Mouse (Mus musculus): ENCODE data around the gene Drap1.
"Not testable (repeated sequence)": the region's sequence is repeated elsewhere in the genome, so short reads cannot be mapped to it uniquely, and the experiment has no call there.

The Drap1 gene

DNA sequence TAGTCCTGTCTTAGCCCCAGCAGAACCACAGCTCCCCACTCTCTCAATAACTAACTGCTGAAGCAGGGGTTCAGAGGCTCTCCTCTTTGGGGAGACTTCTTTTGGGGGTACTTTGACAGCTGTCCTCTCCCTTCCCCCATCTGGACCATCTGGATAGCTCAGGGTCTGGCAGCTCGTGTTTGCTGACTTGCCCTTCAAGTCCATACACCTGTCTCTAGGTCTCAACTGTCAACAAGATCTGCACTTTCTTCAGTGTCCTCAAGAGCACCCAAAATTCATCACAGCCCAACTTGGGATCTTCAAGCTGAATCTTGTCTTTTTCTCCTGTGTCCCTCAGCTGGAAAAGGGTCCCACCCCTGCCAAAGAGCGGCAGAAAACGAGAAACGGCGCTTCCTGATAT lies 3.0 kb downstream of the Drap1 start:
- DNase-seq (ENCODE audit: inconsistent age in 2 of 2, low spot score in 1 of 2) = no peak

DNA sequence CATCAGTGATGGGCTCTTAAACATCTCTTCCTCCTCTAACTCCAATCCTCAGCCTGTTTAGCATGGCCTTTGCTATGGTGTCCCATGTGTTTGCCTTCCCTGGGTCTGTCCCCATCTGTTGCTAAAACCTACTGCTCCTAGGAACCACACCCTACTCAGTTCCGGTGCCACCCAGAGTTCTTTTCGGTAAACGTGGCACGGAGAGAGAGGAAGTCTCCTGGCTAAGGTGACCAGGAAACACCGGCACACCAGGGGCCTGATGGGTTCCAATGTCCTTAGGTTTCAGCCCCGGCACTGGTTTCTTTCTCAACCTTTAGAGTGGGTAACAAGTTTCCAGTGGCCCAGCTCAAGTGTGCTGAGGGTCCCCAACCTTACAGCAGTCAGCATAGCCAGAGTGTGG lies 4.2 kb downstream of the Drap1 start:
- DNase-seq (ENCODE audit: inconsistent age in 2 of 2, low spot score in 1 of 2) = no peak

DNA sequence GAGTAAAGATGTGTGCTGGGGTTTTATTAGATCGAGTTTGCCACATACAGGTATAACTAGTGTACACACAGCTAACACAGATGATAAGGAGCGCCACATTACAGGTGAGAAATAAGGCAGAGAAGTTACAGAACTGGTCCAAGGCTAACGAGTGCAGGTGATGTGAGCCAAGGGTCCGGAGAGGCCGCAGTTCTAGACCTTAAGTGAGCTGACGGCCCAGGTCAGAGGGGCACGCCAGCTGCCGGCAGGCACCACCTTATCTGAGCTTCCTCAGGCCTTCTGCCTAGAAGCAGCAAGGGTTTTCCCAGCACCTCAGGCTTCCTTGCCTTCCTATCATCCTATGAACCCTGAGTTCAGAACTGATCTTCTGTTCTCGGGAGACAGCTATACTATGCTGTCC lies 5.1 kb downstream of the Drap1 start:
- DNase-seq (ENCODE audit: inconsistent age in 2 of 2, low spot score in 1 of 2) = no peak

DNA sequence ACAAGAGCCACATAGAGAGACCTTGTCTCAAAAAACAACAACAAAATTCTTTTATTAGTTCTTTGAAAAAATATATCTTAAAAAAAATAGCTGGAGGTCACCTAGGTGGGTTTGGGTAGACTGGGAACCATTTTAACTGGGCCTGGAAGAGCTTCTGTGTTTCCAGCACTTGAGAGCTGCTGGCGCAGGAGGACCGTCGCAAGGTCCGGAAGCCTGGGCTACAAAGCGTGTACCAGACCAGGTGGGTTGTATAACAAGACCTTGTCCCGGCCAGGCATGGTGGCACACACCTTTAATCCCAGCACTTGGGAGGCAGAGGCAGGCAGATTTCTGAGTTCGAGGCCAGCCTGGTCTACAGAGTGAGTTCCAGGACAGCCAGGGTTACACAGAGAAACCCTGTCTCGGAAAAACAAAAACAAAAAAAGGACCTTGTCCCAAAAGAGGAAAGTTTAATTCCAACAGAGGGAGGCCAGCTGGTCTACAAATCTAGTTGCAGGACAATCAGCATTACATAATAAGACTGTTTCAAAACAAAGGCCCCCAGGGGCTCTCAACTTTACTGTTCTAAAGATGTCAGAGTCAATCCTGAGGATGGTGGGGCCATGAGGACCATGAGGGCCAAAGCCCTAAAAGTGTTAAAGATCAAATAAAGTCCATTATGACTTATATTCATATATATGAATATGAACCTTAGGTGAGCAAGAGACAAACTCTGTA lies 5.9 kb downstream of the Drap1 start:
- peak in 1 of 2 experiments; percentile 50 for DNase-seq (ENCODE audit: inconsistent age in 2 of 2, low spot score in 1 of 2)

DNA sequence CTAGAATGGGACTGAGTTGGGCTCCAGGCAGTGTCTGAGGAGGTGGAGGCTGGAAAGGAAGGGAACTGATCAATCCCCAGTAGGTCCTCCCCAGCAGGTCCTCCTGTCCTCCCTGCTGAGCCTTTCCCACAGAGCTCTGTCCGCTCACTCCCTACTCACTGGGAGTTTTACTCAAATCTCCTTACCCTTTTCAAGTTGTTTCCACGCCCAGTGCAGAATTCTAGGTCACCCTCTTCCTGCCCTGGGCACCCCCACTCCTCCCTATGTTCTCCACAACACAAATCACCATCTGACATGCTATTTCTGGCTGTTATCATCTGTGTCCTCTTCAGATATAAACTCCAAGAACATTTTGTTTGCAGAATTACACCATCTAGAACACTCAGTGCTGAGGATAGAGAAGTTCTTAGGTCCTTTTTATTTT lies 10.2 kb downstream of the Drap1 start:
- peak; percentile 82 for DNase-seq (ENCODE audit: inconsistent age in 2 of 2, low spot score in 1 of 2)

DNA sequence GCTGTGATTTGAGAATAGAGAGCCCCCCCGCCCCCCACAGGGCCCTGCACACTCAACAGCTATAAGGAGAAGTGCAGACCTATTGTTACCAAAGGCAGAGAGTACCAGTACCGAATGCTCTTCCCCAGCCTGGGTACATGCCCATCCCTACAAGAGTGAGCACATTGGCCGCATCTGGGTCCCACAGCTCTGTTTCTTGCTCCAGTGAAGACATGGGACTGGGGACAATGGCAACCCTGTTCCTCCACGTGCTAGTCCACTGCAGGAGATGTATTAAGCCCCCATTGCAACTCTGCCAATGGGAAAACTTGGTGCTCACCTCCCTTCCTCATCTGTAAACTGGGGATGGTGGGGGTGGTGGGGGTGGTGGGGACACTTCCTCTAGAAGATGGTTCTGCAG lies 10.9 kb downstream of the Drap1 start:
- no peak for DNase-seq (ENCODE audit: inconsistent age in 2 of 2, low spot score in 1 of 2)

DNA sequence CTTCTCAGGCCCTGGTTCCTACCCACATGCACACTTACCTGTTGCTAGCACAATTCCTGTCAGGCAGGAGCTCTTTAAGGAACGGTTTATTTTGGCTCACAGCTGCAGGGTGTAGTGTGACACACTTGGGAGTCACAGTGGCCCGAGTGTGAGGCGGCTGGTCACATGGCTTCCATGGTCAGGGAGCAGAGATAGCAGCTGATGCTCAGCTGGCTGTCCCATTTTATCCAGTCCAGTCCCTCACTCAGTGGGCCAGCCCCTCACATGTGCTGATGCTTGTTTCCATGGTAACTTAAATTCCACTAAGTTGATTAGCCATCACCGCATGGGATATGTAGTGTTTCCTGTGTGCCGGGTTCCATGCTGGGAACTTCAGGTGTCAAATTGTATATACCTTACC lies 12.8 kb downstream of the Drap1 start:
- no peak for DNase-seq (ENCODE audit: inconsistent age in 2 of 2, low spot score in 1 of 2)

DNA sequence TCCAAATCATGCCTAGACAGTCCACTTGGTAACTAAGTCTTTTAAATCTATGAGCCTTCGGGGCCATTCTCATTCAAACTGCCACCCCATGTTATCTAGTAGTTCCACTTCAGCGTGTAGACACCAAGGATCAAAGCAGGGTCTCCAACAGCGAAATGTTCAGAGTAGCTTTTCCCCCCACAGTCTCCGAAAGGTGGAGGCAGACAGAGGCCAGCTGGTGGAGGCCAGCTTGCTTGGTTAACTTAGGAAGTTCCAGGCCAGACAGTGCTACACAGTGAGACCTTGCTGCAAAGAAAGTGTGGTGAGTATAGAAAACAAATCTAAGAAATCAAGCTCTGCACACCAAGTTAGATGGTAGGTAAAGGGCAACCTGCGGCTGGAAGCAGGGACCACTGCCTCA lies 14.1 kb downstream of the Drap1 start:
- DNase-seq (ENCODE audit: inconsistent age in 2 of 2, low spot score in 1 of 2) = no peak

DNA sequence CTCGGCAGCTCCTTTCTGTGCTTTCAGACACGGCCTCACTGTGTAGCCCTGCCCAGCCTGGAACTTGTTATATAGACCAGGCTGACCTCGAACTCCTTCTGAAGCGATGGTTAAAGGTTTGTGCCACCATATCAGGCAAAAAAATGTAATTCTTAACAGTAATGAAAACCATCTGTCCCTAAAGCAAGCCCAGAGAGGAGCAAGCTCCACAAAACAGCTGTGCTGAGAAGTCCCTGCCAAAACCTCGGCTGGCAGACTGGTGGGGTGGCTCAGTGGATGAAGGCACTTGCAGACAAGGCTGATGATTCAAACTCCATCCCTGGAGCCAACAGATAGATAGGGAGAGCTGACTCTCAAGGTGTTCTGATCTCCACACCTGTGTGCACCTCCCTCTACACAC lies 15.7 kb downstream of the Drap1 start:
- DNase-seq (ENCODE audit: inconsistent age in 2 of 2, low spot score in 1 of 2) = no peak

DNA sequence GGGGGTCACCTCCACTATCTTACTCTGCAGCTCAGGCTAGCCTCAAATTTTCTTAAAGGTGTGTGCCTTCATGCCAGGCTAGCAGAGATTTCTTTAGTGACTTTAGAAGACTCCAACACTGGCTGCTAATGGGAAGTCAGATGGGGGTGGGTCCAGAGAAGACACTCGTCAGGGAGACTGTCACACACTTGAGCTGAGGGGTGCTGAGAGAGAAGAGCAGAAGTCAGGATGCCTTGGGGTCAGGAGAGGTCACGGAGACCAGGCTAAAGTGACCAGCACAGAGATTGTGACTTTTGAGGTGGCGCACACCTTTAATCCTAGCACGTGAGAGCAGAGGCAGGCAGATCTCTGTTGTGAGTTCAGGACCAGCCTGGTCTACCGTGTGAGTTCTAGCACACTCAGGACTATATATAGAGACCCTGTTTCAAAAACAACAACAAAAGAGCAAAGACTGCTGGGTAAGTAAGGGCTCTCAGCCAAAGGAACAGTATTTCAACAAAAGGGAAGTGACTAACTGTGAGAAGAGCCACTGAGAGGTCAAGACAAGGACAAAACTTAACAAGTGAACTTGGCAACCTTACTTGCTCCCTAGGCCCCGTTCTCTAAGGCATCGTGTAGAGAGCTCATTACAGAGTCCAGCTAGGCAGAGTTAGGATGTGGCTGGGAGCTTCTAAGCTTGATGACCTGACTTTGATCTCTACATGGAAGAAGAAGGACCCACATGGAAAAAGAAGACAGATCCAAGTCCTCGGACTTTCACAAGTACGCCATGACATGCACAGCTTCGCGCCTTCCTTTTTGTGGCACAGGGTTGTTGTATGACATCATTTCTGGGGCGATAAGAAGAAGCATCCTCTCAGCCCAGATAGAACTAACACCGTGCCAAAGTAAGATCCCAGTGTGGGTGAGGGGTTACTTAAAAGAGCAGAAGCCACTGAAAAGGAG lies 16.4 kb downstream of the Drap1 start:
- peak; percentile 35 to 83 for DNase-seq (ENCODE audit: inconsistent age in 2 of 2, low spot score in 1 of 2)

DNA sequence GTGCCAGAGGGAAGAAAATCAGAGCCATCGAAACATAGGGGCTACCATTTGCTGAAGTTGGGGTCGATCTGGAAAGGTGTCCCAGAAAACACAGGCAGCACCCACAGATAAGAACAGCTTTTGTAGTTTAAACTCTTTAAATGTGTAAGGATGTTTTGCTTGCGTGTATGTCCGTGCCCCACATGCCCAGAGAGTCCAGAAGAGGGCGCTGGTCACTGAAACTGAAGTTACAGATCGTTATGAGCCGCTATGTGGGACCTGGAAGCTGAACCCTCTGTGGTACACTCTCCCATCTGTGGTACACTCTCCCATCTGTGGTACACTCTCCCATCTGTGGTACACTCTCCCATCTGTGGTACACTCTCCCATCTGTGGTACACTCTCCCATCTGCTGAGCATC lies 17.6 kb downstream of the Drap1 start:
- DNase-seq (ENCODE audit: inconsistent age in 2 of 2, low spot score in 1 of 2) = peak; percentile 70 to 88

DNA sequence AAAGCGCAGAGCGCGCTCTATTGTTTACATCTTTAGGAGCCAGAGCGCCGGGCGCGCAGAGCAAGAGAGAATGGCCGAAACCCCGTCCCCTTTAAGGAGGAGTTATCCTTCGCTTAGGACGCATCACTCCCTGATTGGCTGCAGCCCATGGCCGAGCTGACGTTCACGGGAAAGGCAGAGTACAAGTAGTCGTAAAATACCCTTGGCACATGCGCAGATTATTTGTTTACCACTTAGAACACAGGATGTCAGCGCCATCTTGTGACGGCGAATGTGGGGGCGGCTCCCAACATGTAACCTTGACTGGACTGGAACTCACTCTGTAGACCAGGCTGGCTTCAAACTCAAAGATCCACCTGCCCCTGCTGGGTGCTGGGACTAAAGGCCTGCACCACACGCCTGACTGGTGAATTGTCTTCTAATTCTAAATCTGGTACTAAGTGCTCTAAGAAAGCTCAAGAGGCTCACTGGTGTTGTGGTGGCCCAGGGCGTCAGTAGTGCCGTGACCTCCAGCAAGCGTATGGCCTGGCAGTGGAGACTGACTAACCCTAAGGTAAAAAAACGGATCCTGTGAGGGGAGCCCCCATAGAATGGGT lies 18.1 kb downstream of the Drap1 start:
- peak; percentile 70 to 86 for DNase-seq (ENCODE audit: inconsistent age in 2 of 2, low spot score in 1 of 2)

DNA sequence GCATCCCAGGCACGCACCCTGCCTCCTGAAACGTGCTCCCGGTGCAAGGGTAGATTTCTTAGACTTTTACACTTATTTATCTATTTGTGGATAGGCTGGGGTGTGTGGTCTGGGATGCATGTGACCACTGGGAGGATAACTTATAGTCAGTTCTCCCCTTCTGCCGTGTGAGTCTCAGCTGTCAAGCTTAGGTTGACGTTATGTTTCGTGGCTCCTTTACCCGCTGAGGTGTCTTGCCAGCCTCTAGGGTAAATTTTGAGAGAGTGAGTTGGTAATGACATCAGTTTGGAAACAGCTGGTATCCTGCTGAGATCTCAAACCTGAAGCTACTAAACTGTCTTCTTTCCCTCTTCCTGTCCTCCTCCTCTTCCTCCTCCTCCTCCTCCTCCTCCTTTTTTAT lies 18.9 kb downstream of the Drap1 start:
- DNase-seq (ENCODE audit: inconsistent age in 2 of 2, low spot score in 1 of 2) = no peak

DNA sequence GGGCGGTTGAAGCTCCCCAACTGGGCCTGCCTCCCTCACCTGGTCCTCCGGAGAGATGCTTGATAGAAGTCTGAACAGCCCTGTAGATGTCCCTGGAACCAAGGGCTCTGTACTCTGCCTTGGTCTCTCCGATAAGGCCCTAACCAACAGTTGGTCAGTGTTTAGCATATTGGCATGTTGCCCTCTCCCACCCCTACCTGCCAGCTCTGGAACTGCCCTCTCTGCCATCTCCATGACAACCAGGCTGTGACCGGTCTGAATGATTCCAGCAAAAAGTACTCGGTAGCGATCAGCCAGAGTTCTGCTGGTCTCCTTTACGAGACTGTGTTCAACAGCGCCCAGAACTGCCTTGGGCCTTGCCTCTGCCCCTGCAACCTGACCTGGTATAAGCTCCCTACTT lies 22.5 kb downstream of the Drap1 start, which contains the start of gene Tsga10ip:
Tsga10ip (minus strand) TSS at position 234 of the 400 bp plus-strand sequence.
- DNase-seq (ENCODE audit: inconsistent age in 2 of 2, low spot score in 1 of 2) = no peak

DNA sequence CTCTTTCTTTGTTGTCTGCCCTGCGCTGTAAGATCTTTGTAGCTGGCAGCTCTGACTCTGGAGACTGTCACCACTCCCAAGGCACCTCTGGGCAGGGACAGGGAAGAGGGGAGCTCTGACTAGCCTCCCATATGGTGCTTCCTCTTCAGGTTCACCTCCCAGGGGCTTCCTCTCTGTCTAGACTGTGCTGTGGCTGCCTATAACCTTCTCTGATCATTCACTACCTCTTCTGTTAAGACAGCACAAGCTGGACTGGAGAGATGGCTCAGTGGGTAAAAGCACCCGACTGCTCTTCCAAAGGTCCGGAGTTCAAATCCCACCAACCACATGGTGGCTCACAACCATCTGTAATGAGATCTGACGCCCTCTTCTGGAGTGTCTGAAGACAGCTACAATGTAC lies 23.7 kb downstream of the Drap1 start:
- not testable (repeated sequence) for DNase-seq (ENCODE audit: inconsistent age in 2 of 2, low spot score in 1 of 2)

DNA sequence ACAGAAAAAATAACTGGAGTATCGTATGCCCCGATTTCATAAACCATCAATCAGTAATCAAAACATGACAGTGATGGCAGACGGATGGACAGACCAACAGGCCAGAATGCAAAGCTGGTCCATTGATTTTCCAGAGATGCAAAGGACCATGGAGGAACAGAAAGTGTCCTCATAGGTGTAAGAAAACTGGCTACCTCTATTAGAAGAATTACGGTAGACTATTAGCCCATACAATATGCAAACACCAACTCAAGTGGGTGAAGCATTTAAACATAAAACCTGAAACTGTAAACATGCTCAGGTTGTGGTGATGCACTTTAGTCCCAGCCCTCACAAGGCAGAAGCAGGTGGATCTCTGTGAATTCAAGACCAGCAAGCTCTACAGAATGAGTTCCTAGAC lies 29.4 kb downstream of the Drap1 start:
- no peak for DNase-seq (ENCODE audit: inconsistent age in 2 of 2, low spot score in 1 of 2)

DNA sequence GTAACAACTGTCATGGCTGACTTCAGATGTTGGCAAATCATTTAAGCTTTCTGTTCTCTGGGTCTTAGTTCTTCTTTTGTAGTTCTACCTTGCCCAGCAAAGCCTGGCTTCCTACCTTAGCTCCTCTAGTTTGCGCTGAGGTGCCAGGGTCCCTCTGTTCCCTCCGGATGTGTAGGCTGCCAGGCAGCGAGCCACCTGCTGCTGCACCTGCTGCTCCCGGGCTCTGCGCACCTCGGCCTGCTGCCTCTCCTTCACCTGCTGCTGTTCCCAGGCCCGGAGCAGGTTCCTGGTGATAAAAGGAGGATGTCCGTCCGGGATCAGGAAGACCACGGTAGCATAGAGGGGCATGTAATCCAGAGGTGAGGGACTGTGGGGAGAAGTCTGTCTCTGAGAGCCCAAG lies 30.6 kb downstream of the Drap1 start:
- DNase-seq (ENCODE audit: inconsistent age in 2 of 2, low spot score in 1 of 2) = no peak

DNA sequence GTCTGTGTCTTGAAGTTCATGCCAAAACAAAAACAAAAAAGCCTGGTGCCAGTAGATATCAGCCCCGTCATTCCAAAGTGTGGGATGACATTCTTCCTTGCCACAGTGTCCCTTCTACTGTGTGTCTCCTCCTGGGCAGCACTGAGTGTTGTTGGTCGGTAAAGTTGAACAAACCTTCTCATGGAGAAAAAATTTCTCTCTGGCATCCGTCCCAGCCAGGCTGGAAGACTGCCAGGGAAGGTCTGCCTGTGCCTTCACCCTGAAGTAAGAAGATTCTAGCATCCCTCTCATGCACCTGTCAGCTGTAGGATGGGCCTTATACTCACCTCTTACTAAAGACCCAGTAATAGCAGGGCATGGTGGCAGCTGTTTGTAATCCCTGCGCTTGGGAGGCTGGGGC lies 31.9 kb downstream of the Drap1 start:
- DNase-seq (ENCODE audit: inconsistent age in 2 of 2, low spot score in 1 of 2) = peak; percentile 87 to 94

DNA sequence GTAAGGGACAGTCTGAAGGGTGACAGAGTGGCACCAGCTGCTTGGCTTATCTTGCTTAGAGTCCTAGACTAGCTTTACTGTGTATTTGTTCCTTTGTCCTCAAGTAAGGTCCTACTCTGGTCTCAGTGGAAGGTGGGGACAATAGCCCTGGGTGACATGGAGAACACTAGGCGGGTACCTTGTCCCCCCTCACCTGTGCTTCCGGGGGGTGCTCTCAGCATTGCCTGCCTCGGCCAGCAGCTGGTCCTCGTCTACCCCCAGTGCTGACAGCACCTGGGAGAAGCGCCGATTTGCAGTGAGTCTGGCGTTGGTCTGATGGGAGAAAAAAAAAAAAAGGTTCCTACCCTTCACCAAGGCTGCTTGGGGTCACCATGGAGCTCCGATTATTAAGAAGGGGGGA lies 34.4 kb downstream of the Drap1 start:
- no peak for DNase-seq (ENCODE audit: inconsistent age in 2 of 2, low spot score in 1 of 2)

DNA sequence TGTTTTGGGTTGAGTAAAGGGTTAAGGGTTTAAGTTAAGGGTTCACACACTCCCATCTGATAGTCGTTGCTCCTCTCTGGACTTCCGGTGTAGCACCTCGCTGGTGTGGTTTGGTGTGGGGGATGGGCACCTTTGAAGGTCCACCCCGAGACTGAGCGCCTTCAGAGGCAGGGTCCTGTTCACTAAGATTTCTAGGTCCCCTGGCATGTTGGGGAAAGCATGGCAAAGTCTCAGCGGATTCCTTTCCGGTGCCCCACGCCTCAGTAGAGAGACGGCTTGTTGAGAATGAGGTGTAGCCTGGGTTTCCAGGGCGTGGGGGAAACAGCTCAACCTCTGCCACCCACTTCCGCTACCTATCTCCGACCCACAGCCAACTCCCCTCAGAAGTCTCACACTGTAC lies 35.1 kb downstream of the Drap1 start:
- peak; percentile 53 to 78 for DNase-seq (ENCODE audit: inconsistent age in 2 of 2, low spot score in 1 of 2)

DNA sequence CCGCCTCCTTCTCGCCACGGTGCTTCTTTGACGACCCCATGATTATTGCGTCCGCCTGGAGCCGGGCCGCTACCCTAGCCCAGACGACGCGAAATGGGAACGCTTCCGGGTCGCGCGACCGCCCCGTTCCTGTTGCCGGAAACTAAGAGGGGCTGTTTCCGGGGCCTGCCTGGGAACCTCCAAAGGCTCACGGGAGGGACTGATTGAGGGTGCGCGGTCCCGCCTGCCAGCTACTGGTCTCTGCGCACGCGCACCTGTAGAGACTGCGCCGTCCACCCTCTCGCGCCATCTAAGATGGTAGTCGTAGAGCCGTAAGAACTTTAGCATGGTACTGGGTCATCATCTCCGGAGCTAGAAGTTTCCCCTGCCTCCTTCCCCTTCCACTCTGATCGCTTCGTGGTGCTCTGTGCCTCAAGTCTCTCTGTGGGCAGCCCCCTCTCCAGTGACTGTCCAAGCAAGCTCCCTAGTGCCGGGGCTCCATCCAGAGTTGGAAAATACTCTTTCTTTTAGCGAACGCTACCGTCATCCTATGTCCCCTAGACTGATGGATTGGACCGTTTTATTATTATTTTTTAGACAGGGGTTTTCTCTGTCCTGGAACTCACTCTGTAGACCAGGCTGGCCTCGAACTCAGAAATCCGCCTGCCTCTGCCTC lies 36.1 kb downstream of the Drap1 start, which contains the start of gene Sart1:
Sart1 (minus strand) TSS at position 116 of the 655 bp plus-strand sequence.
- DNase-seq (ENCODE audit: inconsistent age in 2 of 2, low spot score in 1 of 2) = peak; percentile 97 to 98
